Mouse (Mus musculus): Measurements from ENCODE around the gene Il1r1.

Gene Il1r1

GRCm38 (mm10) chr1:40324955-40325702 is 100.2 kb downstream of the Il1r1 start:
- no peak for DNase-seq

- DNase-seq = no peak
These were observed 100.9 kb downstream of the Il1r1 start for GRCm38 (mm10) chr1:40325711-40326327.

- no peak for DNase-seq
These were observed 102.7 kb downstream of the Il1r1 start for GRCm38 (mm10) chr1:40327604-40328003.

- no peak for DNase-seq
These were observed 104.6 kb downstream of the Il1r1 start for GRCm38 (mm10) chr1:40329526-40329925.

- DNase-seq = no peak
These were observed 105.3 kb downstream of the Il1r1 start for GRCm38 (mm10) chr1:40330181-40330580.

- no peak for DNase-seq
These were observed 114.5 kb downstream of the Il1r1 start for GRCm38 (mm10) chr1:40339346-40339745.

- no peak for DNase-seq
These were observed 115.2 kb downstream of the Il1r1 start for GRCm38 (mm10) chr1:40340102-40340501.

GRCm38 (mm10) chr1:40352158-40352903 is 127.5 kb downstream of the Il1r1 start:
- no peak for DNase-seq

GRCm38 (mm10) chr1:40352904-40353286 is 128.0 kb downstream of the Il1r1 start:
- no peak for DNase-seq

GRCm38 (mm10) chr1:40354665-40355064 is 129.8 kb downstream of the Il1r1 start:
- no peak for DNase-seq

GRCm38 (mm10) chr1:40355431-40355843 is 130.6 kb downstream of the Il1r1 start:
- no peak for DNase-seq

- no peak for DNase-seq
These were observed 131.1 kb downstream of the Il1r1 start for GRCm38 (mm10) chr1:40355904-40356521.

- DNase-seq = no peak
These were observed 133.0 kb downstream of the Il1r1 start for GRCm38 (mm10) chr1:40357921-40358320.

- no peak for DNase-seq
These were observed 133.5 kb downstream of the Il1r1 start for GRCm38 (mm10) chr1:40358351-40358750.

- no peak for DNase-seq
These were observed 133.9 kb downstream of the Il1r1 start for GRCm38 (mm10) chr1:40358771-40359181.

- no peak for DNase-seq
These were observed 134.9 kb downstream of the Il1r1 start for GRCm38 (mm10) chr1:40359731-40360130.

GRCm38 (mm10) chr1:40360969-40361368 is 136.1 kb downstream of the Il1r1 start:
- no peak for DNase-seq

GRCm38 (mm10) chr1:40361596-40361995 is 136.7 kb downstream of the Il1r1 start:
- no peak for DNase-seq

- DNase-seq = no peak
These were observed 137.9 kb downstream of the Il1r1 start for GRCm38 (mm10) chr1:40362784-40363183.

Measured in cerebellum, adult 11-12 months (tissue).